Mouse (Mus musculus) midbrain, embryonic 15.5 days (tissue): ENCODE measurements at regions not wholly inside any gene's neighbourhood (a gene's known extent, or its start where the extent isn't known, plus 50 kb on each side); places are given as distances from the start of the nearest gene placed in this dataset.

Experiments
- ATAC-seq: fragments of 200-750 bp; cut with Nextera tagmentation; replicated peaks from 2 replicates; pipeline ENCODE4 v1.8.0; 2017; ENCODE audit warnings: moderate TSS enrichment
- H3K27ac ChIP-seq: fragments of 300-500 bp; sonication (generic); 2 replicates; pipeline ENCODE4 v1.5.1; 2015; ENCODE audit warnings: mild to moderate bottlenecking, inconsistent platforms
- H3K27me3 ChIP-seq: fragments of 300-500 bp; sonication (generic); replicated peaks from 2 replicates; pipeline ENCODE4 v1.6.1; 2015; ENCODE audit warnings: inconsistent platforms
- H3K36me3 ChIP-seq: fragments of 300-500 bp; sonication (generic); replicated peaks from 2 replicates; pipeline ENCODE4 v1.6.1; 2015; ENCODE audit warnings: inconsistent platforms
- H3K4me1 ChIP-seq: fragments of 300-500 bp; sonication (generic); 2 replicates; pipeline ENCODE4 v1.6.1; 2015; ENCODE audit warnings: inconsistent platforms
- H3K4me2 ChIP-seq: fragments of 300-500 bp; sonication (generic); 2 replicates; pipeline ENCODE4 v1.6.1; 2015; ENCODE audit warnings: inconsistent platforms, mild to moderate bottlenecking, moderate library complexity
- H3K4me3 ChIP-seq: fragments of 300-500 bp; sonication (generic); 2 replicates; pipeline ENCODE4 v1.5.1; 2015; ENCODE audit warnings: mild to moderate bottlenecking, inconsistent platforms
- H3K9ac ChIP-seq: fragments of 300-500 bp; sonication (generic); 2 replicates; pipeline ENCODE4 v1.6.1; 2015; ENCODE audit warnings: mild to moderate bottlenecking, inconsistent platforms
- H3K9me3 ChIP-seq: fragments of 300-500 bp; sonication (generic); 2 replicates; pipeline ENCODE4 v1.6.1; 2016; ENCODE audit warnings: inconsistent platforms
- WGBS: fragments of 180-500 bp; shearing (Covaris S2); methylation state at CpG from one replicate; pipeline ENCODE4 v1.1.7; 2015; ENCODE audit warnings: mixed read lengths; 5-methylcytosine and 5-hydroxymethylcytosine counted together

DNA sequence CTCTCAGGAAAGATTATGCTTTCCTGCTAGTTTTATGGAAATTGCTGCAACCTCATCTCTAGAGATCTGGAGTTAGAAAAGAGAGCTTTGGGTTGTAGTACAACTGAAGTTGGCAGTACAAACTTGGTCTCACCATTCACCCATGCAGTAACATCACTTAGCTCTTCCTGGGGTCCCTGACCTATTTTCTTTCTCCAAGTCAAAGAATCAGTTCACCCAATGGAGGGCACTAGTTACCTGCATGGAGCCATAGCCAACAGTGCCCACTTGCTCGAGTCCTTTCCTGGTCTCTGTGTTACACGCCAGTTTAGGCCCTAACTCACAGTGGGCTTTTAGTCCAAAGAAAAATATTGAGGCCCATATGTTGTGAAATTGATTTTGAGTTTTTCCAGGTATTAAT is 435.9 kb upstream of the Cited2 start:
- no peaks in the 10 kb centered on the region for H3K36me3 ChIP-seq
- no peaks in the 10 kb centered on the region for H3K27me3 ChIP-seq
- H3K27ac ChIP-seq: no peak overlapping the region
- WGBS: 82% methylated on average over 2 of the region's 2 CpGs
- no peak overlapping the region for H3K4me3 ChIP-seq
- ATAC-seq: no peak
- no peaks in the 10 kb centered on the region for H3K9me3 ChIP-seq
- H3K9ac ChIP-seq: no peak overlapping the region
- H3K4me1 ChIP-seq: no peaks in the 10 kb centered on the region
- no peak overlapping the region for H3K4me2 ChIP-seq

DNA sequence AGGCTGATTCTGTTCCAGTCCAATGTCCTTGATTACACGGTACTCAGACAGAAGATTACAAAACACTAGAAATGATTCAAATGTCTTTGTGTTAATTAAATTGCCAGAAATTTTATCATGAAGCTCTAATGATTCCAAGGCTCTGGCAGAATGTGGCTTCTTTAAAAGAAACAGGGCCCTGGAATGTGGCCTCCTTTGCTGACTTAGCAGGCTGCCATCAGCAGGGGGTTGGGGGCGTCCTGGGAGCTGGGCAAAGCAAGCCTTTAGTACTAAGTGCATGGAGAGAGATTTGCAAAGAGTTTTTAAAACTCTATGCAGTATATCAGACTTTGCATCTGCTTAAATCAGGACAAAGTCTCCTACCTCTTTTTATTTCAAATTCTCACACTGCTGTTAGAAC is 434.8 kb upstream of the Cited2 start:
- 22% methylated on average over 2 of the region's 2 CpGs for WGBS
- ATAC-seq: no peak

DNA sequence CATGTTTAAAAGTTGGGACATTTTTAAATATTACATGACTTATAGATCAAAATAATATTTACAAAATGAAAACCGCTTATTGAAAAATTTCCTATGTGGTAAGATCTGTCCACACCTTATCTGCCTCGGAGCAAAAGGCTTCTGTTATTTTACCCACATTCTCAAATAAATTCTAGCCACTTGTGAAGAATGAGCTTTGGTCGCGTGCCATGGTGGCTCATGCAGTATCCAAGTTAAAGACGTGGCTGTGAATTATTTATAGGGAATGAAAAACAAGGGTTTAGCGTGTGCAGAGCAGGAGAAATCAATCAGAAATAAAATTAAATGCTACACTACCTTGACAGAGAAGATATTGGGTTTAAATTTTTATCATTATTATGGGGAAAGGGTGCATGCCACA is 430.7 kb upstream of the Cited2 start:
- no peak for ATAC-seq
- Histone ChIP-seq H3K9me3 (no peaks in the 10 kb centered on the region), H3K36me3 (no peaks in the 10 kb centered on the region), H3K4me3 (no peak overlapping the region), H3K27me3 (no peaks in the 10 kb centered on the region), H3K27ac (no peak overlapping the region), H3K4me1 (no peaks in the 10 kb centered on the region), H3K4me2 (no peak overlapping the region), H3K9ac (no peak overlapping the region)
- 72% methylated on average over 6 of the region's 6 CpGs for WGBS

More for the DNA sequence above, 434.8 kb upstream of the Cited2 start:
- H3K4me1 ChIP-seq: no peaks in the 10 kb centered on the region
- H3K9ac ChIP-seq: no peak overlapping the region
- H3K27ac ChIP-seq: no peak overlapping the region
- H3K4me3 ChIP-seq: no peak overlapping the region
- H3K4me2 ChIP-seq: no peak overlapping the region
- H3K27me3 ChIP-seq: no peaks in the 10 kb centered on the region
- no peaks in the 10 kb centered on the region for H3K36me3 ChIP-seq
- H3K9me3 ChIP-seq: no peaks in the 10 kb centered on the region

DNA sequence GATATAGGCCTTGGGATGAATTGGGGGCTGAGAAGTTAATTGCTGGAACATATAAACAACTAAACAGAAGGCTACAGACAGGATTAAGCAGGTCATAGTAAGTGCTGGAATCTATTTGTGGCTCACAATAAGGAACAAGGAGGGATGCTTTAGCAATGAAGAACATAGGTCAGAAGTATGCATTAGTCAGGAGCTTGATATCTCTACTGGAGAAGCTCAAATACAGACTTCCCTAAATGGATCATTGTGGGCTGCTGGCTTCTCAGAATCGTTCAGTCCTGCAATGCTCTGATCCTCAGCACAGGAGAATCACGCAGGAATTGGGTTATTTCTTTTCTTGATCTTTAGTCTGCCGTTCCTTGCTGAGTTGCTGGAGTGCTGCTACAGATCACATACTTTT is 428.6 kb upstream of the Cited2 start:
- Histone ChIP-seq H3K36me3 (no peaks in the 10 kb centered on the region), H3K27ac (no peak overlapping the region), H3K4me3 (no peak overlapping the region), H3K4me2 (no peak overlapping the region), H3K27me3 (no peaks in the 10 kb centered on the region), H3K9me3 (no peaks in the 10 kb centered on the region), H3K4me1 (no peaks in the 10 kb centered on the region), H3K9ac (no peak overlapping the region)
- ATAC-seq: no peak
- WGBS: 75% methylated on average over 3 of the region's 3 CpGs

DNA sequence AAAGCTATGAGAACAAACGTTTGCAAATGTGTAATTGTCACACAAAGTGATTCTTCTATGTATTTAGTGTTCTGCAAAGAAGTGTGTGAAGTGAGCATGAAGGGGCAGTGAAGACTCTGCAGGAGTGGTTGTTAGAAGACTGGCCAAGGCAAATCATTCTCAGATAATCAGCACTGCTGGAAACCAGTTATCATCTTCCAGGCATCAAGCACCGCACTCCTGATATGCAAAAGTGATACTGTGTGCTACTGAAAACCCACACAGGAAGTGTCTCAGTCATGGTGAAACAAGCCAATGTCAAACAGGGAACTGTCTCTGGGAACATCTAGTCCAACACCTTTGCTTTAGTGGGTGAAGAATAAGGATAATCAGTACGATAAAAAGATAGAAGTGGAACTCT is 427.9 kb upstream of the Cited2 start:
- Histone ChIP-seq H3K4me3 (no peak overlapping the region), H3K27ac (no peak overlapping the region), H3K4me2 (no peak overlapping the region), H3K4me1 (no peaks in the 10 kb centered on the region), H3K9me3 (no peaks in the 10 kb centered on the region), H3K9ac (no peak overlapping the region), H3K27me3 (no peaks in the 10 kb centered on the region), H3K36me3 (no peaks in the 10 kb centered on the region)
- 87% methylated on average over 3 of the region's 3 CpGs for WGBS
- ATAC-seq: no peak

DNA sequence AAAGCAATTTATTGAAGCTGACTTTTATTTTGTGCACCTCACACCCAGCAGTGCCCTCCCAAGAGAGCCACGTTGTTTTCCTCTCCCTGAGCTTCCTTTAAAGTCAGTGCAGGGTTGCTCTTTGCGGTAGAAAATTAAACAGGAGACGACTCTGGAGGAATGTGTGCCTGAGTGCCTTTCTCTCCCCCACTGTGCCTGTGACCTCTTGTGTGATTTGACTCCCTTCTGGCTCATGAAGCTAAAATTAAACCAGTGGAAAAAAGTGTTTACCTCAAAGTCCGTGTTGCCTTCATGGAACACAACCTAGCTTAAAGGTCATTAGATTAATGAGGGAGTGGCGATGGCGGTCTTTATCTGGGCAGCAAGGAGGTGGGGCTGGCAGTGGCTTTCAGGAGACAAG is 423.4 kb upstream of the Cited2 start:
- WGBS: 38% methylated on average over 6 of the region's 6 CpGs
- Histone ChIP-seq H3K27me3 (no peaks in the 10 kb centered on the region), H3K9ac (no peak overlapping the region), H3K27ac (no peak overlapping the region), H3K4me1 (no peaks in the 10 kb centered on the region), H3K9me3 (no peaks in the 10 kb centered on the region), H3K4me3 (no peak overlapping the region), H3K36me3 (no peaks in the 10 kb centered on the region), H3K4me2 (no peak overlapping the region)
- ATAC-seq: no peak

DNA sequence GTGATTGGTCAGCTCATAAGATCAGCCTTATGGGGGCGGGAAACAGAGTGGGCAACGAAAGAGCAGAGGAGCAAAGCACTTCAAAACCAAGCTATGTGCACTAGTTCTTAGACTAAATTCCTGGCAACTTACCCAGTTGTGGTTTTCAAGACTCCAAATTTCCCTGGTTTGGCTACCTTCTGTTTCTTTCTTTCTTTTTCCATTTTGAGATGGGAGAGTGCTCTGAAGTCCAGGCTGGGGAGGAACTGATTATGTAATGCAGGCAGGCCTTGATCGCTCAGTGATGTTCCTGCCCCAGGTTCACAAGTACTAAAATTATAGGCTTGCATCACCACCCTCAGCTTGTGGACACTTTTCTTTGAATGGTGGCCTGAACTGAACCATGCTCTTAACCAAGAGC is 396.3 kb upstream of the Cited2 start:
- no peaks in the 10 kb centered on the region for H3K36me3 ChIP-seq

DNA sequence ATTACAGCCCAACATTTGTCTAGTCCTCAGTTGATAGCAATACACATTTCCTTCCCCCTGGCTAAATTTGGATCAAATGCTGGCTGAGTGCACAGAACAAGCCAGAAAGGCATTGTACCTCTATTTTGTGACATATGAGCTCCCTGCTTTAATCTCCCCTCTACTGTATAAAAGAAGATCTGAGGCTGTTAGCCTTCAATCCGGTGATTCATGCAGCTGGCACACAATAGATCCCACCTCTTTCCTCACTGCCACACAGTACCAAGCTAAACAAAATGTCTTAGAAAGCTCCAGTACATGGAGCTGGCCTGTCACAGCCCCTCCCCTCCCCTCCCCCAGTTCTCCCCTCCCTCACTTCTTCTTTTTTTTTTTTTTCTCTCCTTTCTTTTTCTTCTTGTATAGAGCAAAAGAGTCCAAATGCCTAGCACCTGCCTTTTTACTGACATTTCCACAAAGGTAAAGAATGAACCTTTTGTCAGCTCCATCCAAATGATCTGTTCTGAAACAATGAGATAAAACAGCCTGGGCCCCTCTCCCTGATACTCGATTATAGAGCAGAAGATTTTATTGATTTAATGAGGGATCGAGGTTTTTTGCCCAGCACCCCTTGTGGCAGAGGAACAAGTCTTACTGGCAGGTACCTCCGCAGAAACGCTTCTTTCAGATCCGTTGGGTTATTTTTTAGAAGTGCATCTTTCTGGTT is 392.0 kb upstream of the Cited2 start:
- H3K36me3 ChIP-seq: no peaks in the 10 kb centered on the region
- H3K4me1 ChIP-seq: peaks cover 29% of the 10 kb centered on the region
- ATAC-seq: peak; percentile 91
- H3K4me2 ChIP-seq: peak overlapping the region; percentile 47
- no peaks in the 10 kb centered on the region for H3K9me3 ChIP-seq
- no peaks in the 10 kb centered on the region for H3K27me3 ChIP-seq
- H3K9ac ChIP-seq: peak overlapping the region; percentile 34
- H3K4me3 ChIP-seq: peak overlapping the region; percentile 32
- 2% methylated on average over 6 of the region's 6 CpGs for WGBS
- H3K27ac ChIP-seq: peak overlapping the region; percentile 84

More for the DNA sequence above, 396.3 kb upstream of the Cited2 start:
- H3K9ac ChIP-seq: no peak overlapping the region
- no peak for ATAC-seq
- no peaks in the 10 kb centered on the region for H3K27me3 ChIP-seq
- no peak overlapping the region for H3K27ac ChIP-seq
- 94% methylated on average over 3 of the region's 3 CpGs for WGBS
- no peak overlapping the region for H3K4me2 ChIP-seq
- H3K4me1 ChIP-seq: peaks cover 13% of the 10 kb centered on the region
- H3K4me3 ChIP-seq: no peak overlapping the region
- H3K9me3 ChIP-seq: no peaks in the 10 kb centered on the region

DNA sequence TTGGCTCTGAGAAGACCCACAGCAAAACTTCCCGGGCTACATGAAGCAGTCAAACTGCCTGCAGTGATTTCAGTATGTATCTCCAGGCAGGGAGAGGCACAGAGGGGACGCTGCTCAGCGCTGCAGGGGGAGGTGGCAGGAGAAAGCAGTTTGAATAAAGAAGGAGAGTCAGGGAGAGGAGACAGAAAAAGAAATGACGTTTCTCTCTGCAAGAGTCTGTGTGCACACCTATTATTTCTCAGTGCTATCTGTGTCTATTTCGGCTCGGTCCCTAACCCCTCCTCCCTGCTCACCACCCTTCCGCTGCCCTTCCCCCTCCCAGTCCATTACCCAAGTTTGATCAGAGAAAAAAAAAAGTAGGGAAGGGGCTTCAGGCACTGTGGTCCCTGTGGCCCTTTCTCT is 391.4 kb upstream of the Cited2 start:
- peak overlapping the region; percentile 32 for H3K4me3 ChIP-seq
- H3K9me3 ChIP-seq: no peaks in the 10 kb centered on the region
- WGBS: 0% methylated on average over 7 of the region's 7 CpGs
- peak overlapping the region; percentile 84 for H3K27ac ChIP-seq
- peak overlapping the region; percentile 34 for H3K9ac ChIP-seq
- H3K4me2 ChIP-seq: peak overlapping the region; percentile 47
- H3K27me3 ChIP-seq: no peaks in the 10 kb centered on the region
- no peaks in the 10 kb centered on the region for H3K36me3 ChIP-seq
- ATAC-seq: peak; percentile 86
- H3K4me1 ChIP-seq: peaks cover 29% of the 10 kb centered on the region

DNA sequence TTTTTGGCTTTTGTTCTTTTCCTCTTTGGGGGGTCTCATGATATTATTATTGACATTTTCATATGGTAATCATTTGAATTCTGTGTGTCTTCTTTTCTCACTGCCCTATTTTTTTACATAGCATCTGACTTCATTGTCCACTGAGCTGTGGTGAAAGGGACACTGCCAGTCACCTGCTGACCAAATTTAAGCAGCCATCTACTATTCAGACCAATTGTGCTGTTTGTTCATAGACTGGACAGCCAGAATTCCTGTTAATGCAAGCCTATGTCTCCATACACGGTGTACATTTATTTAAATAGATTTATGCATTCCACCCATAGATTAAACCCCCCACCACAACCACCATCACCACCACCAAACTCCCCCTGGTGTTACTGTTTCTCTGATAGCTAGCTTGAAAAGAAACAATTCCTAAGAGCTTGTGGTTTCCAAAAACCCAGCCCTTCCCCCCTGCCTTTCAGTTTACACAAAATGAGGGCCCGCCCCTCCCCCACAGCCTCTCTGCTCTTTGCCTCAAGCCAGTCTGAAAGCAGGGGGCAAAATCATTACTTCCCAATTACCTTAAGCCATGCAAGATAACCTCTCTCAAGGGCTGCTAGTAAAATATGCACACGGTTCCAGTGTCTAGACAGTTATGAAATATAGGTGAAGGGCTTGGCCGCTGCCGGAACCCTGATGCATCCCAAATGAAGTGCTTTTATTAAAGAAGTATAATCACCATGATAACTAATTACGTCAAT is 390.8 kb upstream of the Cited2 start:
- Histone ChIP-seq H3K27ac (peak overlapping the region; percentile 84), H3K4me1 (peaks cover 29% of the 10 kb centered on the region), H3K9me3 (no peaks in the 10 kb centered on the region), H3K27me3 (no peaks in the 10 kb centered on the region), H3K4me3 (peak overlapping the region; percentile 32), H3K9ac (peak overlapping the region; percentile 34; the same call in 1 of the 2 replicates), H3K4me2 (peak overlapping the region; percentile 47), H3K36me3 (no peaks in the 10 kb centered on the region)
- WGBS: 16% methylated on average over 6 of the region's 6 CpGs
- peak; percentile 51 for ATAC-seq

DNA sequence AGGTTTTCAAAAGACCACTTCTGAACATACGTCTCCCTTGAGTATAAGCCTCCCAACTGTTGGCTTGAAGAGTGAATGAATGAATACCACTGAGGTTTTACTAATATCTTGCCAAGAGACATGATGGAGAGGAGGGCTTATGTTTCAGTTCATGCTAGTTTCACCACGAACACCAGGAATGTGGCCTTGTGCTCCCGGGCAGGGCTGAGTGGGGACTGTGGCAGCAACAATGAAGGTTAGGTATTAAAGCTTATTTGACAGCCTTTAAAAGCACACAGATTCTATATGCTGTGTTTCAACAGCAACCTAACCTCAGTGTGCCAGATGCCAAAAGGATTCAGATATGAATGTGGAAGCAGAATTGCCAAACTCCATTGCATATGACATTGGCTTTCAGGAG is 390.0 kb upstream of the Cited2 start:
- Histone ChIP-seq H3K9me3 (no peaks in the 10 kb centered on the region), H3K9ac (no peak overlapping the region), H3K27ac (no peak overlapping the region), H3K36me3 (no peaks in the 10 kb centered on the region), H3K4me2 (no peak overlapping the region), H3K4me1 (peaks cover 29% of the 10 kb centered on the region), H3K4me3 (no peak overlapping the region), H3K27me3 (no peaks in the 10 kb centered on the region)
- no peak for ATAC-seq
- 33% methylated on average over 3 of the region's 3 CpGs for WGBS

DNA sequence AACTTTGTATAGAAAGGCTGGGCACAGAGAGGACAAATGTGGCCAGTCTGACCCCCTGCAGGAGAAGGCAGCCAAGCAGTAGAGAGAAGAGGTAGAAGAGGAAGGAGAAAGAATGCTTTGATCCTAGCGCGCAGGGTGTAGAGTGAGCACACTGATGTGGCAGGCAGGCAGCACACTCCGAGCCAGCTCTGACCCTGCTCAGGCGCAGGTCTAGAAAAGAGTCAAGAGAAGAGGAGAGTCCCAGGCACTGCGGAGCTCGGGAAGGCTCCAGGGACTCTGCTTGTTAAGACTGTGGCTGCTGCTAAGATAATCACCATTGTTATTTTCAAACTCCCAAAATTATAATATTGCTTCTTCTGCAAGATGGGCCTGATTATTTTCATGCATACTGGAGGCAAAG is 389.3 kb upstream of the Cited2 start:
- ATAC-seq: no peak
- H3K27me3 ChIP-seq: no peaks in the 10 kb centered on the region
- H3K36me3 ChIP-seq: no peaks in the 10 kb centered on the region
- 14% methylated on average over 6 of the region's 6 CpGs for WGBS
- no peak overlapping the region for H3K4me2 ChIP-seq
- H3K27ac ChIP-seq: no peak overlapping the region
- no peak overlapping the region for H3K9ac ChIP-seq
- H3K9me3 ChIP-seq: no peaks in the 10 kb centered on the region
- peaks cover 29% of the 10 kb centered on the region for H3K4me1 ChIP-seq
- no peak overlapping the region for H3K4me3 ChIP-seq

DNA sequence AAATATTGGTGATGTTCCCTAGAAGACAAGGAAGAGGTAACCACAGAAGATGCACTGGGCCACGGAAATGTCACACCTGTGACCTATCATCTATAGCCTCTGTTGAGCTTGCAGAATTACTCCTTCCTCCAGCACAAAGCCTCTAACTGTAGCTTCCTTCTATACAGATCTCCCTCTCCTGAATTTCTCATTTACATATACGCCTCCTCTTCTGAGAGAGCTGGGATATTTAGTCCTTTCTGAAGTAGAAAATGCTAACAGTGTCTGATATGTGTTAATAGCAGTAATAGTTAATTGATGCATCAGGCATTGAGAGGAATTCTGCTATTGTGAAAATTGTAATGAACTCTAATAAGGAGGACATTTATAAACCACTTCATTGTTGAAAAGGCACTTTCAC is 385.8 kb upstream of the Cited2 start:
- Histone ChIP-seq H3K9ac (no peak overlapping the region), H3K36me3 (no peaks in the 10 kb centered on the region), H3K27me3 (no peaks in the 10 kb centered on the region), H3K4me2 (no peak overlapping the region), H3K9me3 (no peaks in the 10 kb centered on the region), H3K27ac (no peak overlapping the region), H3K4me1 (peaks cover 12% of the 10 kb centered on the region), H3K4me3 (no peak overlapping the region)
- no peak for ATAC-seq
- 86% methylated on average over 2 of the region's 2 CpGs for WGBS
